Mouse (Mus musculus) forebrain, embryonic 12.5 days (tissue): ENCODE data around the gene Faah. TPM values are rescaled to one million over a fixed set of nuclear protein-coding genes. Genes with fewer than 3 reads are reported as not detected.
A peak's percentile ranks its signal among the peaks of the same experiment; 100 is the strongest.

Experiments used
- ATAC-seq: fragments of 200-750 bp; cut with Nextera tagmentation; 2 replicates; pipeline ENCODE4 v1.8.0; 2017; ENCODE audit warnings: moderate TSS enrichment; ENCODE audit not compliant: low FRiP score
- H3K27ac ChIP-seq: fragments of 300-500 bp; sonication (generic); 2 replicates; pipeline ENCODE4 v1.5.1; 2016; ENCODE audit warnings: mild to moderate bottlenecking
- H3K27me3 ChIP-seq: fragments of 300-500 bp; sonication (generic); 2 replicates; pipeline ENCODE4 v1.6.1; 2016; ENCODE audit warnings: mild to moderate bottlenecking
- H3K36me3 ChIP-seq: fragments of 300-500 bp; sonication (generic); replicated peaks from 2 replicates; pipeline ENCODE4 v1.6.1; 2016; ENCODE audit warnings: mild to moderate bottlenecking
- H3K4me1 ChIP-seq: fragments of 300-500 bp; sonication (generic); 2 replicates; pipeline ENCODE4 v1.6.1; 2016
- H3K4me2 ChIP-seq: fragments of 300-500 bp; sonication (generic); 2 replicates; pipeline ENCODE4 v1.6.1; 2016; ENCODE audit warnings: mild to moderate bottlenecking, moderate library complexity
- H3K4me3 ChIP-seq: fragments of 300-500 bp; sonication (generic); replicated peaks from 2 replicates; pipeline ENCODE4 v1.5.1; 2016; ENCODE audit warnings: mild to moderate bottlenecking
- H3K9ac ChIP-seq: fragments of 300-500 bp; sonication (generic); 2 replicates; pipeline ENCODE4 v1.6.1; 2016; ENCODE audit warnings: mild to moderate bottlenecking
- H3K9me3 ChIP-seq: fragments of 300-500 bp; sonication (generic); 2 replicates; pipeline ENCODE4 v1.6.1; 2016
- WGBS: fragments of 180-500 bp; shearing (Covaris S2); methylation state at CpG from one replicate; pipeline ENCODE4 v1.1.7; 2016; 5-methylcytosine and 5-hydroxymethylcytosine counted together
- polyA plus RNA-seq: library from polyadenylated mRNA; unstranded; fragments of >200 nt; fragmentation: Nextera tagmentation; extraction: Ambion mirVana; gene quantifications from 2 replicates; pipeline ENCODE4 v1.2.1, GENCODE M21; 2016

Faah gene
- polyA plus RNA-seq, 1 experiment from 2014 or later: 3.2 TPM

DNA sequence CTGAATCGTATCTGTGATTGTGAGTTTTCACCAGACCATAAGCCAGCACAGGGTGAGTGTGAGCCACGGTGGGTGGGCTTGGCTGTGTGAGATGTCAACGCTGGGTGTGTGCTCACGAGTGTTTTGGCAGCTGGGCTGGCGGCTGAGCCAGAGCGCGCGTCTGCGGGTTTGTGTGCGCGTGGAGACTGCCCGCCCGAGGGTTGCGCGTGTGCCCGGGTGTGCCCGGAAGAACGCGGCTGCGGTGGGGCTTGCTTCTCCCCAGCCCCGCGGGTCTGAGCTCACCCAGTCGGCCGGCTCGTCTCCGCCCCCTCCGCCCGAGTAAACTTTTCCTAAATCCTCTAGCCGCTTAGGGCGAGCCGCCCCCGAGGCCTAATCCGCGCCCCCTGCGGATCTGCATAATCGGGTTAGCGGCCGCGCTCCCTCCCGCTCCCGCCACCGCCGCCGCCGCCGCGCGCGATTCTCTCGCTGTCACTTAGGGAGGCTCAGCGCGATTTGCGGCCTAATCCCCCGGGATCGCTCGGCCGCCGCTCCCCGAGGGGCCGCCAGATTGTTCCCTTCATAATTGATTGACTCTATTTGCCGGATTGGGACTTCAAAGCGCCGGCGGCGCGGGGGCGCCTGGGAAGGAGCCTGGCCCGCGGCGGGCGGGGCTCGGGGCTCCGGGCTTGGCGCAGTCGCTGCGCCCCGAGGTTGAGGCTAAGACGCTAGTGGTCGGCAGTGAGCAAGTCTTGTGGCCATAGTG is 54.9 kb downstream of the Faah start:
- Histone ChIP-seq H3K27ac (no peak overlapping the region), H3K4me1 (peaks cover 51% of the 10 kb centered on the region)
- peak; percentile 79 for ATAC-seq

GRCm38 (mm10) chr4:115961991-115962390 is 55.7 kb downstream of the Faah start:
- WGBS: 8% methylated on average over 7 of the region's 7 CpGs
- ATAC-seq: no peak
- Histone ChIP-seq H3K9me3 (no peaks in the 10 kb centered on the region), H3K27ac (no peak overlapping the region), H3K27me3 (peaks cover 100% of the 10 kb centered on the region), H3K9ac (no peak overlapping the region), H3K4me1 (peaks cover 45% of the 10 kb centered on the region), H3K4me3 (no peak overlapping the region), H3K4me2 (no peak overlapping the region), H3K36me3 (no peaks in the 10 kb centered on the region)

More for the DNA sequence above, 54.9 kb downstream of the Faah start:
- H3K4me2 ChIP-seq: peak overlapping the region; percentile 83
- peak overlapping the region; percentile 54 for H3K9ac ChIP-seq
- no peaks in the 10 kb centered on the region for H3K36me3 ChIP-seq
- peaks cover 100% of the 10 kb centered on the region for H3K27me3 ChIP-seq
- WGBS: under 1% methylated on average over 79 of the region's 79 CpGs
- no peaks in the 10 kb centered on the region for H3K9me3 ChIP-seq
- peak overlapping the region; percentile 49 for H3K4me3 ChIP-seq

GRCm38 (mm10) chr4:115959546-115959945 is 58.2 kb downstream of the Faah start:
- no peak overlapping the region for H3K4me3 ChIP-seq
- H3K27ac ChIP-seq: no peak overlapping the region
- no peaks in the 10 kb centered on the region for H3K36me3 ChIP-seq
- H3K9me3 ChIP-seq: no peaks in the 10 kb centered on the region
- peaks cover 46% of the 10 kb centered on the region for H3K4me1 ChIP-seq
- no peak for ATAC-seq
- no peak overlapping the region for H3K9ac ChIP-seq
- H3K4me2 ChIP-seq: no peak overlapping the region
- H3K27me3 ChIP-seq: peaks cover 99% of the 10 kb centered on the region

DNA sequence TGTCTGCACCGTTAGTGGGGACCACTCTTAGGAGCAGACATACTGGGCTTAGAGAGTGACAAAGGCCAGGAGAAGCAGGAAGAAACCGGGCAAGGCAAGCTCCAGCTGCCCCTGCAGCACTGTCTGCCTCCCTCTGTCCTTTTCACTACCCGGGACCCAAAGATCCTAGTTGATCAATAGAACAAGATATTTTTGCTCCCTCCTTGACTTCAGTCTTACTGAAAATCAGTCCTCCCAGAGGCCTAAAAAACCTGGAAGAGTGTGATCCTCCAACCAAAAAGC is 62.3 kb downstream of the Faah start:
- H3K9ac ChIP-seq: no peak overlapping the region
- no peaks in the 10 kb centered on the region for H3K9me3 ChIP-seq
- H3K4me2 ChIP-seq: peak overlapping the region; percentile 46; the same call in 1 of the 2 replicates
- H3K27me3 ChIP-seq: peaks cover 99% of the 10 kb centered on the region
- H3K27ac ChIP-seq: no peak overlapping the region
- no peak overlapping the region; the same call in 1 of the 2 replicates for H3K4me3 ChIP-seq
- peaks cover 33% of the 10 kb centered on the region for H3K4me1 ChIP-seq
- no peaks in the 10 kb centered on the region for H3K36me3 ChIP-seq
- no peak for ATAC-seq
- 0% methylated on average over 3 of the region's 3 CpGs for WGBS

GRCm38 (mm10) chr4:115954656-115955493 is 62.9 kb downstream of the Faah start:
- Histone ChIP-seq H3K9me3 (no peaks in the 10 kb centered on the region), H3K27me3 (peaks cover 99% of the 10 kb centered on the region), H3K9ac (peak overlapping the region; percentile 12; the same call in 1 of the 2 replicates), H3K4me2 (peak overlapping the region; percentile 46), H3K27ac (no peak overlapping the region), H3K4me3 (peak overlapping the region; percentile 21; the same call in 1 of the 2 replicates), H3K36me3 (no peaks in the 10 kb centered on the region), H3K4me1 (peaks cover 33% of the 10 kb centered on the region)
- 2% methylated on average over 19 of the region's 19 CpGs for WGBS
- peak; percentile 53; the same call in 1 of the 2 replicates for ATAC-seq

DNA sequence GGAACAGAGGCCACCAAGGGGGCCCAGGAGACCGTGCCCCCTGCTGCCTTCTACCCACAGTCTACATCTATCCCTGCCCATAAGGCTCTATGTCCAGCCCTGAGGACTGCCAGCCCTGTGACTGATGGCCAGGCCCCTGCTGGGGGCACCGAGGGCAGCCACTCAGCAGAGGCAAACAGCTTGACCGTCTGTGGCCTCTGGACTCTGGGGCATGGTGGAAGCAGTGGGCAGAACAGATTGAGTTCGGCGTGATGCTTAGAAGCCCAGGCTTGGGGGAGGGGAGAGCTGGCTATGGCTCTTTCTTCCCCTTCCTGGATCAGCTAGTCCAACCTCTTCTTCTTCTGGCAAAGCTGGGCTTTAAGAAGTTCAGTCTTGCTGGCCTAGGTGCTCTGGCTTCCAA is 64.2 kb downstream of the Faah start:
- peaks cover 99% of the 10 kb centered on the region for H3K27me3 ChIP-seq
- WGBS: 32% methylated on average over 5 of the region's 5 CpGs
- H3K4me2 ChIP-seq: no peak overlapping the region
- no peak overlapping the region for H3K9ac ChIP-seq
- no peak overlapping the region for H3K27ac ChIP-seq
- peaks cover 26% of the 10 kb centered on the region for H3K4me1 ChIP-seq
- ATAC-seq: no peak
- H3K9me3 ChIP-seq: no peaks in the 10 kb centered on the region
- no peak overlapping the region for H3K4me3 ChIP-seq
- H3K36me3 ChIP-seq: no peaks in the 10 kb centered on the region

- Histone ChIP-seq H3K36me3 (no peaks in the 10 kb centered on the region), H3K27me3 (peaks cover 98% of the 10 kb centered on the region), H3K4me2 (no peak overlapping the region), H3K4me3 (no peak overlapping the region), H3K4me1 (peaks cover 26% of the 10 kb centered on the region), H3K27ac (no peak overlapping the region), H3K9ac (no peak overlapping the region), H3K9me3 (no peaks in the 10 kb centered on the region)
- 11% methylated on average over 6 of the region's 6 CpGs for WGBS
- ATAC-seq: no peak
Measured at GRCm38 (mm10) chr4:115952758-115953157, 65.0 kb downstream of the Faah start.

DNA sequence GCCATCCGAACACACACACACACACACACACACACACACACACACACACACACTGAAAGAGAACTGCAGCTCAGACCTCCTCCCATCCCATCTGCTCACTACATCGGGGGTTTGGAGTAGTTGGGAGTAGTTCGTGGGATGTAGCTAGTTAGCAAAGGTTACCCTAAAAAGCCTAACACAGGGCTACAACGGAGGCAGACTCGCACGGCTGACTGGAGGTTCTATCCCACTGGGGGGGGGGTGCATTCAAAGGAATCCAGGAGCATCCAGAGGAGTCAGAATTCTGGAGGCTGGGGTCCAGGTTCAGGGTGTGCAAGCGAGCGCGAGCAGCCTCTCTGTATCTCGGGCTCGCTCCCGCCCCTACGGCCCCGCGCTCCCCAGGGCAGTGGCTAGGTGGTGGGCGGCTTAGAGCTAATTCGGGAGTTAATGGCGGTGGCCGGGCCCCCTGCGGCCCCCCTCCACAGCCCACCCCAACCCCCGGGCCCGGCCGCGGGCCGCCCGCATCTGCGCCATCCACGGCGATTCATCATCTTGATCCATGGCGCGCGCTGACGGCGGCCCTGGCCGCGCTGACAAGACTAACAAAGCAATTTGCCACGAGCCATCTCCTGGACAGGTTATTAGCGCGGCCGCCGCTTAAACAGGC is 73.9 kb downstream of the Faah start:
- H3K27ac ChIP-seq: no peak overlapping the region
- under 1% methylated on average over 41 of the region's 41 CpGs for WGBS
- peak overlapping the region; percentile 49 for H3K4me2 ChIP-seq
- no peaks in the 10 kb centered on the region for H3K36me3 ChIP-seq
- no peaks in the 10 kb centered on the region for H3K9me3 ChIP-seq
- peaks cover 99% of the 10 kb centered on the region for H3K27me3 ChIP-seq
- H3K4me1 ChIP-seq: peaks cover 36% of the 10 kb centered on the region
- peak overlapping the region; percentile 21; the same call in 1 of the 2 replicates for H3K9ac ChIP-seq
- peak overlapping the region; percentile 30 for H3K4me3 ChIP-seq
- peak; percentile 25 for ATAC-seq

- H3K4me2 ChIP-seq: no peak overlapping the region
- H3K27me3 ChIP-seq: peaks cover 100% of the 10 kb centered on the region
- H3K36me3 ChIP-seq: no peaks in the 10 kb centered on the region
- H3K9ac ChIP-seq: no peak overlapping the region
- WGBS: 5% methylated on average over 9 of the region's 9 CpGs
- H3K27ac ChIP-seq: no peak overlapping the region
- peaks cover 51% of the 10 kb centered on the region for H3K4me1 ChIP-seq
- no peak overlapping the region for H3K4me3 ChIP-seq
- no peaks in the 10 kb centered on the region for H3K9me3 ChIP-seq
- ATAC-seq: no peak
Measured at GRCm38 (mm10) chr4:115941242-115941820, 76.4 kb downstream of the Faah start.

DNA sequence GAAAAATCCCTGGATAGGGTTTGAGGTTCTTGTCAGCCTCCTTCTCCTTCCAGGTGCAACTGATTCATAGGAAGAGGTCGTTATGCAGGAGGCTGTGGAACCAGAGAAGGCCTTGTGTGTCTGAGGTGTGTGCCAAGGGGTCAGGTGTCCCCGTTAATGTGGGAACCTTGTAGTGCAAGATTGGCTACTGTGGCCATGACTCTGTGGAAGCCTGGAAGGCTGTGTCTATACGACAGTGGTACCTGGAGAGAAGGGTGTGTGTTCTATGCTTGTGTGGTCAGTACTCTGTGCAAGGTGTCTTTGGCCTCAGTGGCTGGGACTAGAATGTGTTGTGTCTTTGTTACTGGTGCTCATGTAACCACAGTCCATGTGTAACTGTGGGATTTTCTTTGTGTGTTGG is 77.0 kb downstream of the Faah start:
- no peak overlapping the region for H3K4me2 ChIP-seq
- peaks cover 100% of the 10 kb centered on the region for H3K27me3 ChIP-seq
- ATAC-seq: no peak
- H3K27ac ChIP-seq: no peak overlapping the region
- no peaks in the 10 kb centered on the region for H3K36me3 ChIP-seq
- H3K4me3 ChIP-seq: no peak overlapping the region
- 5% methylated on average over 3 of the region's 3 CpGs for WGBS
- peaks cover 58% of the 10 kb centered on the region for H3K4me1 ChIP-seq
- no peaks in the 10 kb centered on the region for H3K9me3 ChIP-seq
- no peak overlapping the region for H3K9ac ChIP-seq

GRCm38 (mm10) chr4:115939295-115940102 is 78.2 kb downstream of the Faah start, which contains the start of gene Dmbx1:
Dmbx1 (minus strand) TSS chr4:115939926.
- WGBS: under 1% methylated on average over 71 of the region's 71 CpGs
- Histone ChIP-seq H3K9me3 (no peaks in the 10 kb centered on the region), H3K27me3 (peaks cover 100% of the 10 kb centered on the region), H3K4me1 (peaks cover 63% of the 10 kb centered on the region), H3K4me3 (peak within 1 kb of the TSS; percentile 40), H3K27ac (no peak within 1 kb of the TSS), H3K36me3 (no peaks in the 10 kb centered on the region), H3K9ac (peak within 1 kb of the TSS; percentile 36), H3K4me2 (peak within 1 kb of the TSS; percentile 59)
- peak; percentile 55; the same call in 1 of the 2 replicates for ATAC-seq
